Mouse (Mus musculus): Measurements from ENCODE around the gene Mrpl22. TPM values are rescaled to one million over a fixed set of nuclear protein-coding genes. Genes with fewer than 3 reads are reported as not detected.
"Not testable (repeated sequence)": the region's sequence is repeated elsewhere in the genome, so short reads cannot be mapped to it uniquely, and the experiment has no call there.

The Mrpl22 gene
- polyA plus RNA-seq, 1 experiment from 2014 or later = 103 TPM

DNA sequence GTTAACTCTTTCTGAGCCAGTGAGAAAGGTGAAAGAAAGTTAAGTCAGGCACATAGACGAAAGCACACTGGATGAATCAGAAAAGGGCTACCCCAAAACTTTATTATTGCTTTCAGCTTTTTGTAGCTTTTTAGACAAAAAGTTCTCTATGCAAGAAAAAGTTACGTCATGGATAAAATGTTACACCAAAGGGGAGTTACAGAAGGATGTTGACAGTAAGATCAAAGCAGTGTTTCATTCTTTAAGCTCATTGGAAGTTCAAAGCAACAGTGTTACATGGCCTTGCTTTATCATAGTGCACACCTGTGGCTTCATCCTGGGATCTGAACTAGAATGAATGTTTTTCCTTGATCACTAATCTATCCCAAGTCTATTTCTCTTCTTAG lies 40.2 kb downstream of the Mrpl22 start:
- peak overlapping the region; percentile 38 for H3K4me2 ChIP-seq
- H3K9ac ChIP-seq = no peak overlapping the region
- H3K36me3 ChIP-seq = peaks cover 4% of the 10 kb centered on the region; the same call in 1 of the 2 replicates
- H3K4me1 ChIP-seq = peaks cover 30% of the 10 kb centered on the region
- 0 out of 2 replicates have a peak overlapping the region, but pooled peaks have one; percentile 46 for H3K27ac ChIP-seq (replicated peaks)
- WGBS = 28% methylated on average over 2 of the region's 2 CpGs
- no peak overlapping the region for H3K4me3 ChIP-seq
- no peaks in the 10 kb centered on the region for H3K27me3 ChIP-seq (replicated peaks)
- H3K9me3 ChIP-seq = no peaks in the 10 kb centered on the region
- no peak for ATAC-seq (ENCODE audit: extremely low read depth, insufficient number of reproducible peaks, low FRiP score, low TSS enrichment)

DNA sequence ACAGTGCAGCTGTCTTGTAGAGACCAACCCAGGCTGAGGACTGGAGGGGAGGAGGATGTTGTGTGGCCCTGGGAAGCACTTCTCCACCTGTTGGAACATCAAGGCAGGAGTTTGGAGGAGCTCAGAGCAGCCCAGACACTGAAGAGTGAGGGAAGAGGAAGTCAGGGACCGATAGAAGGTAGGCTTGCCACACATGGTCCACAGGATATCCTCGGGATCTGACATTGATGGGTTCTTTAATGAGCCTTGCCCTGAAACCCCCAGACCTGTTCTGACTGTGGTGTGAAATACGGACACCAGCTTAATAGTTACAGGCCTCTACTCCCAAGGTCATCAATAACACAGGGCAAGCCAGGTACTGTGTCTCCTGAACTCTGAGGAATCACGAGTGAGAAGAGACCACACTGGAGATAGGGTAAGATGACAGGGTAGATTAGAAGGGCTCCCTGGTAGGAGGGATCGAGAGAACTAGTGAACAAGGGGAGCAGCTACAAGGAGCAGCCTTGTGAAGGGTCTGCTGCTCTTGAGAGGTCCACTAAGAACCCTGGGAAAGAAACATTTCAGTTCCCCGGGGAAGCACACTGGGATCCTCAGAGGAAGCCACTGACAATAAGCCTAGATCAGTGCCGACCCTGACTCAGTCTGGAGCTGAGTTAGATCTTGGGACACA lies 42.3 kb downstream of the Mrpl22 start:
- 68% methylated on average over 7 of the region's 7 CpGs for WGBS

DNA sequence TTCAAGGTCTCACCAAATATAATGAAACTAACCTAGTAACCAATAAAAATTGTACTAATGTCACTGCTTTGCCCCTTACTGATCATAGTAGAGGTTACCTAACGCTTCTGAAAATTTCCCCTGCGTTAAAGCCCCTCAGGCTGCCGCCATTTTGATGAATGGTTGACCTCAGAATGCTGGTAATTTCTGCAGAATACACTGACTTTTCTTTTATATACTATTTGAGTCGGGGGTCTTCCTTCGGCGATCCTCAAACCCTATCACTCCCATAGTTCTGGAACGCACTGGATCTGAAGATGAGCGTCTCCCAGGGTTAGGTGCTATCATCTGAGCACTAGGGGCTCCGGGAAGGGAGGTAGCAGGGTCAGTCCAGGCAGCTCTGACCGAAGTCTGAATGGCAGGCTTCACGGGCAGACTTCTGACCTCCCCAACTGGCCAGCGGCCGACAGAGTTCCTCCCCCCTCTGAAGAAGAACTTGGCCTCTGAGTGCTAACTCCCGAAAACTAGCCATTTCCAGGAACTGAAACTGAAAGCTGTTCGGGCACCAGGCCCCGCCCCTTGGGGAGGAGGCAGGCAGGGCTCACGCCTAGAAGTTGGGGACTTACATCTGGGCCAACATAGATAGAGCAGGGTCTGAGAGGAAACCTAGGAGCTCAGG lies 43.1 kb downstream of the Mrpl22 start:
- Histone ChIP-seq H3K4me2 (peak overlapping the region; percentile 75), H3K9me3 (no peaks in the 10 kb centered on the region), H3K4me3 (peak overlapping the region; percentile 69), H3K9ac (peak overlapping the region; percentile 86), H3K4me1 (peaks cover 30% of the 10 kb centered on the region), H3K36me3 (no peaks in the 10 kb centered on the region), H3K27me3 (replicated peaks) (no peaks in the 10 kb centered on the region), H3K27ac (replicated peaks) (peak overlapping the region; percentile 58)
- 22% methylated on average over 17 of the region's 17 CpGs for WGBS
- peak; percentile 71; the same call in 1 of the 2 replicates for ATAC-seq (ENCODE audit: extremely low read depth, insufficient number of reproducible peaks, low FRiP score, low TSS enrichment)

More for the DNA sequence above, 42.3 kb downstream of the Mrpl22 start:
- no peak overlapping the region for H3K4me3 ChIP-seq
- H3K27ac ChIP-seq (replicated peaks) = no peak overlapping the region
- H3K4me2 ChIP-seq = peak overlapping the region; percentile 75
- no peaks in the 10 kb centered on the region for H3K9me3 ChIP-seq
- no peaks in the 10 kb centered on the region for H3K27me3 ChIP-seq (replicated peaks)
- no peak overlapping the region for H3K9ac ChIP-seq
- H3K36me3 ChIP-seq = no peaks in the 10 kb centered on the region
- ATAC-seq (ENCODE audit: extremely low read depth, insufficient number of reproducible peaks, low FRiP score, low TSS enrichment) = no peak
- H3K4me1 ChIP-seq = peaks cover 30% of the 10 kb centered on the region

- Histone ChIP-seq H3K4me2 (peak overlapping the region; percentile 75), H3K9ac (peak overlapping the region; percentile 66), H3K4me3 (peak overlapping the region; percentile 69), H3K4me1 (peaks cover 30% of the 10 kb centered on the region)
- ATAC-seq (ENCODE audit: extremely low read depth, insufficient number of reproducible peaks, low FRiP score, low TSS enrichment); H3K9me3 ChIP-seq; H3K27ac ChIP-seq (replicated peaks); H3K36me3 ChIP-seq; H3K27me3 ChIP-seq (replicated peaks): not testable (repeated sequence)
- 8% methylated on average over 2 of the region's 3 CpGs for WGBS
Measured at GRCm38 (mm10) chr11:58215049-58215430, 43.6 kb downstream of the Mrpl22 start.

GRCm38 (mm10) chr11:58215814-58216213 lies 44.4 kb downstream of the Mrpl22 start:
- Histone ChIP-seq H3K4me1 (peaks cover 28% of the 10 kb centered on the region), H3K27me3 (replicated peaks) (no peaks in the 10 kb centered on the region), H3K4me2 (peak overlapping the region; percentile 75), H3K36me3 (0 out of 2 replicates have a peak, but pooled peaks cover 4% of the 10 kb centered on the region), H3K9me3 (no peaks in the 10 kb centered on the region), H3K9ac (0 out of 2 replicates have a peak overlapping the region, but pooled peaks have one; percentile 14), H3K27ac (replicated peaks) (no peak overlapping the region), H3K4me3 (0 out of 2 replicates have a peak overlapping the region, but pooled peaks have one; percentile 4)
- 71% methylated on average over 5 of the region's 5 CpGs for WGBS
- no peak for ATAC-seq (ENCODE audit: extremely low read depth, insufficient number of reproducible peaks, low FRiP score, low TSS enrichment)

- ATAC-seq (ENCODE audit: extremely low read depth, insufficient number of reproducible peaks, low FRiP score, low TSS enrichment) = no peak
- no peak overlapping the region for H3K9ac ChIP-seq
- H3K9me3 ChIP-seq = no peaks in the 10 kb centered on the region
- no peaks in the 10 kb centered on the region for H3K27me3 ChIP-seq (replicated peaks)
- no peak overlapping the region for H3K27ac ChIP-seq (replicated peaks)
- 73% methylated on average over 6 of the region's 6 CpGs for WGBS
- H3K4me1 ChIP-seq = peaks cover 18% of the 10 kb centered on the region
- H3K36me3 ChIP-seq = 0 out of 2 replicates have a peak, but pooled peaks cover 4% of the 10 kb centered on the region
- H3K4me3 ChIP-seq = no peak overlapping the region
- H3K4me2 ChIP-seq = no peak overlapping the region
Measured at GRCm38 (mm10) chr11:58216823-58217222, 45.4 kb downstream of the Mrpl22 start.

- Histone ChIP-seq H3K27me3 (replicated peaks) (no peaks in the 10 kb centered on the region), H3K9me3 (no peaks in the 10 kb centered on the region), H3K4me3 (no peak overlapping the region), H3K9ac (no peak overlapping the region), H3K27ac (replicated peaks) (peak overlapping the region; percentile 43), H3K4me1 (peaks cover 24% of the 10 kb centered on the region), H3K36me3 (0 out of 2 replicates have a peak, but pooled peaks cover 4% of the 10 kb centered on the region), H3K4me2 (no peak overlapping the region)
- WGBS = 13% methylated on average over 4 of the region's 4 CpGs
- ATAC-seq (ENCODE audit: extremely low read depth, insufficient number of reproducible peaks, low FRiP score, low TSS enrichment) = no peak
Measured at GRCm38 (mm10) chr11:58223751-58224150, 52.3 kb downstream of the Mrpl22 start.

- H3K9me3 ChIP-seq = no peaks in the 10 kb centered on the region
- ATAC-seq (ENCODE audit: extremely low read depth, insufficient number of reproducible peaks, low FRiP score, low TSS enrichment) = no peak
- WGBS = 53% methylated on average over 7 of the region's 7 CpGs
- H3K36me3 ChIP-seq = 0 out of 2 replicates have a peak, but pooled peaks cover 4% of the 10 kb centered on the region
- H3K9ac ChIP-seq = no peak overlapping the region
- peaks cover 24% of the 10 kb centered on the region for H3K4me1 ChIP-seq
- no peak overlapping the region for H3K4me3 ChIP-seq
- H3K4me2 ChIP-seq = no peak overlapping the region
- no peaks in the 10 kb centered on the region for H3K27me3 ChIP-seq (replicated peaks)
- H3K27ac ChIP-seq (replicated peaks) = peak overlapping the region; percentile 43
Measured at GRCm38 (mm10) chr11:58224313-58224712, 52.9 kb downstream of the Mrpl22 start.

DNA sequence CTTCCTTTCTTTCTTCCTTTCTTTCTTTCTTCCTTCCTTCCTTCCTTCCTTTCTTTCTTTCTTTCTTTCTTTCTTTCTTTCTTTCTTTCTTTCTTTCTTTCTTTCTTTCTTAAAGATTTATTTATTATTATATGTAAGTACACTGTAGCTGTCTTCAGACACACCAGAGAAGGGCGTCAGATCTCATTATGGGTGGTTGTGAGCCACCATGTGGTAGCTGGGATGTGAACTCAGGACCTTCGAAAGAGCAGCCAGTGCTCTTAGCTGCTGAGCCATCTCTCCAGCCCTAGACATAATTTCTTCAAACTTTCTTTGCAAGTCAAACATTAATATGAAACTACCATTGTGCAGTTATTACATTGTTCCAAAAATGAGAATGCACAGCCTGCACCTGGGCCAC lies 53.4 kb downstream of the Mrpl22 start:
- ATAC-seq (ENCODE audit: extremely low read depth, insufficient number of reproducible peaks, low FRiP score, low TSS enrichment); H3K9me3 ChIP-seq; H3K4me3 ChIP-seq; H3K4me2 ChIP-seq; H3K27me3 ChIP-seq (replicated peaks); H3K9ac ChIP-seq; H3K36me3 ChIP-seq: not testable (repeated sequence)
- Histone ChIP-seq H3K27ac (replicated peaks) (0 out of 2 replicates have a peak overlapping the region, but pooled peaks have one; percentile 28), H3K4me1 (peaks cover 24% of the 10 kb centered on the region)
- 69% methylated on average over 2 of the region's 2 CpGs for WGBS

GRCm38 (mm10) chr11:58225655-58226054 lies 54.2 kb downstream of the Mrpl22 start:
- Histone ChIP-seq H3K36me3 (no peaks in the 10 kb centered on the region), H3K27me3 (replicated peaks) (peaks cover 4% of the 10 kb centered on the region; the same call in 1 of the 2 replicates), H3K4me3 (no peak overlapping the region), H3K9me3 (no peaks in the 10 kb centered on the region), H3K4me1 (peaks cover 24% of the 10 kb centered on the region), H3K9ac (no peak overlapping the region), H3K27ac (replicated peaks) (peak overlapping the region; percentile 8; the same call in 1 of the 2 replicates), H3K4me2 (peak overlapping the region; percentile 54)
- ATAC-seq (ENCODE audit: extremely low read depth, insufficient number of reproducible peaks, low FRiP score, low TSS enrichment) = no peak
- 3% methylated on average over 5 of the region's 5 CpGs for WGBS

- no peak overlapping the region for H3K4me3 ChIP-seq
- no peaks in the 10 kb centered on the region for H3K9me3 ChIP-seq
- peaks cover 8% of the 10 kb centered on the region for H3K27me3 ChIP-seq (replicated peaks)
- no peak overlapping the region for H3K27ac ChIP-seq (replicated peaks)
- peaks cover 24% of the 10 kb centered on the region for H3K4me1 ChIP-seq
- H3K36me3 ChIP-seq = no peaks in the 10 kb centered on the region
- no peak overlapping the region for H3K9ac ChIP-seq
- no peak overlapping the region for H3K4me2 ChIP-seq
- no peak for ATAC-seq (ENCODE audit: extremely low read depth, insufficient number of reproducible peaks, low FRiP score, low TSS enrichment)
Measured at GRCm38 (mm10) chr11:58226425-58226824, 55.0 kb downstream of the Mrpl22 start.

All from heart, embryonic 13.5 days (tissue).